Mouse (Mus musculus) lung, postnatal 0 days (tissue): ENCODE results near the gene Rgs3. TPM values are rescaled to one million over a fixed set of nuclear protein-coding genes. Genes with fewer than 3 reads are reported as not detected.

Experiments used
- ATAC-seq: fragments of 200-750 bp; cut with Nextera tagmentation; 2 replicates; pipeline ENCODE4 v1.8.0; 2017; ENCODE audit warnings: moderate library complexity
- DNase-seq: peaks from one replicate; pipeline ENCODE4 v3.0.0-alpha.2; 2016; ENCODE audit warnings: low spot score
- H3K27ac ChIP-seq: fragments of 300-500 bp; sonication (generic); 2 replicates; pipeline ENCODE4 v1.5.1; 2014; ENCODE audit warnings: antibody characterized with exemption, mild to moderate bottlenecking, low read length, mixed read lengths
- H3K27me3 ChIP-seq: fragments of 300-500 bp; sonication (generic); replicated peaks from 2 replicates; pipeline ENCODE4 v1.6.1; 2014; ENCODE audit warnings: low read length, mixed read lengths; ENCODE audit not compliant: insufficient read depth
- H3K36me3 ChIP-seq: fragments of 300-500 bp; sonication (generic); 2 replicates; pipeline ENCODE4 v1.6.1; 2014; ENCODE audit warnings: low read length, mixed read lengths; ENCODE audit not compliant: insufficient read depth
- H3K4me1 ChIP-seq: fragments of 300-500 bp; sonication (generic); 2 replicates; pipeline ENCODE4 v1.6.1; 2014; ENCODE audit warnings: antibody characterized with exemption, low read depth, low read length, mixed read lengths; ENCODE audit not compliant: insufficient read depth
- H3K4me2 ChIP-seq: fragments of 300-500 bp; sonication (generic); replicated peaks from 2 replicates; pipeline ENCODE4 v1.6.1; 2014; ENCODE audit warnings: low read depth, mild to moderate bottlenecking, low read length, moderate library complexity, mixed read lengths
- H3K4me3 ChIP-seq: fragments of 300-500 bp; sonication (generic); 2 replicates; pipeline ENCODE4 v1.5.1; 2014; ENCODE audit warnings: low read depth, low read length
- H3K9ac ChIP-seq: fragments of 300-500 bp; sonication (generic); replicated peaks from 2 replicates; pipeline ENCODE4 v1.6.1; 2014; ENCODE audit warnings: low read depth, mild to moderate bottlenecking
- H3K9me3 ChIP-seq: fragments of 300-500 bp; sonication (generic); 2 replicates; pipeline ENCODE4 v1.6.1; 2016; ENCODE audit warnings: low read length, mixed read lengths
- CTCF ChIP-seq: IDR thresholded peaks from 2 replicates; pipeline ENCODE4 v1.5.1; 2016; ENCODE audit warnings: antibody characterized with exemption, mild to moderate bottlenecking
- EP300 ChIP-seq: IDR thresholded peaks from 2 replicates; pipeline ENCODE4 v1.6.1; 2016; ENCODE audit warnings: antibody characterized with exemption, mild to moderate bottlenecking, control low read depth
- WGBS: fragments of 180-500 bp; shearing (Covaris S2); extraction: QIAGEN DNeasy Blood & Tissue Kit; methylation state at CpG from one replicate; pipeline ENCODE4 v1.1.7; 2014; 5-methylcytosine and 5-hydroxymethylcytosine counted together
- polyA plus RNA-seq: library from polyadenylated mRNA; unstranded; fragments of >200 nt; fragmentation: Nextera tagmentation; extraction: Ambion mirVana; gene quantifications from 2 replicates; pipeline ENCODE4 v1.2.1, GENCODE M21; 2015

The Rgs3 gene
- polyA plus RNA-seq, 1 experiment from 2014 or later: 63.7 TPM

GRCm38 (mm10) chr4:62560963-62561629, 1.4 kb downstream of the Rgs3 start:
- TF ChIP-seq EP300 (no peak), CTCF (peak; percentile 87)
- H3K4me2 ChIP-seq: no peak overlapping the region
- H3K9ac ChIP-seq: no peak overlapping the region
- DNase-seq (peak; percentile 91), ATAC-seq (peak; percentile 65)
- H3K27me3 ChIP-seq: no peaks in the 10 kb centered on the region
- 23% methylated on average over 4 of the region's 4 CpGs for WGBS
- H3K4me3 ChIP-seq: no peak overlapping the region
- no peaks in the 10 kb centered on the region for H3K36me3 ChIP-seq
- H3K9me3 ChIP-seq: no peaks in the 10 kb centered on the region
- no peaks in the 10 kb centered on the region for H3K4me1 ChIP-seq
- no peak overlapping the region for H3K27ac ChIP-seq

GRCm38 (mm10) chr4:62561630-62562001, 2.0 kb downstream of the Rgs3 start:
- ATAC-seq: no peak
- WGBS: 48% methylated on average over 3 of the region's 3 CpGs
- Histone ChIP-seq H3K4me2 (no peak overlapping the region), H3K9ac (no peak overlapping the region), H3K9me3 (no peaks in the 10 kb centered on the region), H3K4me3 (no peak overlapping the region), H3K36me3 (no peaks in the 10 kb centered on the region), H3K4me1 (no peaks in the 10 kb centered on the region), H3K27me3 (no peaks in the 10 kb centered on the region), H3K27ac (no peak overlapping the region)
- TF ChIP-seq EP300 (no peak), CTCF (no peak)
- DNase-seq: no peak

DNA sequence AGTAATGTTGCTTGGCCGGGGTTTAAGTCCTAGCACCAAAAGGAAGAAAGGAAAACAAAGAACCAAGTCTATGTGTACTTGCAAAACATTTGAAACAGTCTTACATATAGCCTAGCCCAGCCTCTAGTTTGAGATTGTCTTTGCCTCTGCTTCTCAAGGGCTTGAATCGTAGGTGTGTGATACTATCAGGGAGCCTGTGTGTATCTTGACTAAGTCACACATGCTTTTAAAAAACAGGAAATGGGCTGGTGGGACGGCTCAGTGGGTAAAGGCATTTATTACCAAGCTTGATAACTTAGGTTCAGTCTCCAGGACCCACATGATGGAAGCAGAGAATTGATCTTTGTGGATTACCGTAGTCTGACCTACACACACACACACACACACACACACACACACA, 2.4 kb downstream of the Rgs3 start:
- Histone ChIP-seq H3K9me3 (no peaks in the 10 kb centered on the region), H3K9ac (no peak overlapping the region), H3K4me3 (no peak overlapping the region), H3K27ac (no peak overlapping the region), H3K27me3 (no peaks in the 10 kb centered on the region), H3K36me3 (no peaks in the 10 kb centered on the region), H3K4me2 (no peak overlapping the region), H3K4me1 (no peaks in the 10 kb centered on the region)
- DNase-seq: no peak
- 45% methylated on average over 4 of the region's 4 CpGs for WGBS
- TF ChIP-seq EP300: no peak
- TF ChIP-seq CTCF: no peak
- no peak for ATAC-seq

- Histone ChIP-seq H3K4me3 (no peak overlapping the region), H3K27ac (0 out of 2 replicates have a peak overlapping the region, but pooled peaks have one; percentile 21), H3K27me3 (no peaks in the 10 kb centered on the region), H3K9ac (no peak overlapping the region), H3K9me3 (no peaks in the 10 kb centered on the region), H3K4me1 (no peaks in the 10 kb centered on the region), H3K36me3 (no peaks in the 10 kb centered on the region), H3K4me2 (no peak overlapping the region)
- DNase-seq (peak; percentile 70), ATAC-seq (peak; percentile 72)
- TF ChIP-seq EP300 (peak; percentile 79), CTCF (peak; percentile 11; the same call in 1 of the 2 replicates)
- 51% methylated on average over 4 of the region's 4 CpGs for WGBS
Measured at GRCm38 (mm10) chr4:62566530-62566929, 6.9 kb downstream of the Rgs3 start.

DNA sequence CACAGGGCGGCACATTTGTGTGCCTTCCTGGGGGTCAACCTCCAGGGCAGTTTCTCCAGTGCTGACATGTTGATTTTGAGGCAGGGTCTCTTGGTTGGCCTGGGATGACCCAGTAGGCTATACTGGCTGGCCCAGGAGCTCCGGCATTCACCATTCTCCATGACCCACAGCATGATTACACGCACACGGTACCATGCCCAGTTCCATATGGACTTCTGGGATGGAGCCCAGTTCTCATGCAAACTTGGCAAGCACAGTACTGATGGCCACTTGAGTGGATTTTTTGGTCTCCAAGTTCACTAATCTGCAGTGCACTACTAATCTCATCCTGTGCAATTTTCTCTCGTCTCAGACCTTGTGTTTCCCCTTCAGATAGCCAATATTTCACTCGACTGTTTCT, 8.0 kb downstream of the Rgs3 start:
- ATAC-seq: no peak
- Histone ChIP-seq H3K27ac (no peak overlapping the region), H3K36me3 (no peaks in the 10 kb centered on the region), H3K4me1 (no peaks in the 10 kb centered on the region), H3K9ac (no peak overlapping the region), H3K4me2 (no peak overlapping the region), H3K27me3 (no peaks in the 10 kb centered on the region), H3K4me3 (no peak overlapping the region), H3K9me3 (no peaks in the 10 kb centered on the region)
- DNase-seq: no peak
- 67% methylated on average over 6 of the region's 6 CpGs for WGBS
- TF ChIP-seq CTCF (no peak), EP300 (no peak)

DNA sequence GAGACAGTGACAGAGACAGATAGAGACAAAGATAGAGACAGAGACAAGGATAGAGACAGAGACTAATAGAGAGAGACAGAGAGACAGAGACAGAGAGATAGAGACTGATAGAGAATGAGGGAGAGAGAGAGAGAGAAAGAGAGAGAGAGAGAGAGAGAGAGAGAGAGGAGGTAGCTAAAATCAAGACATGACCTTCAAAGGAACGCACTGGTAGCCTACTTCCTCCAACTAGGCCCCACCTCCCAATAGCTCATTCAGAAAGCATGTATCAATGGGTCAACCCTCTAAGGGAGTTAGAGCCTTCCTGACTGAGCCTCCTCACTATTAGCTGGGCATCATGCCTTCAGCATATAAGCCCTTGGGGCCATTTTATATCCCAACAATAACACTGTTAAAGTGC, 8.7 kb downstream of the Rgs3 start:
- DNase-seq (no peak), ATAC-seq (no peak)
- Histone ChIP-seq H3K27me3 (no peaks in the 10 kb centered on the region), H3K4me2 (no peak overlapping the region), H3K27ac (no peak overlapping the region), H3K9me3 (no peaks in the 10 kb centered on the region), H3K36me3 (no peaks in the 10 kb centered on the region), H3K9ac (no peak overlapping the region), H3K4me1 (no peaks in the 10 kb centered on the region), H3K4me3 (no peak overlapping the region)
- WGBS: 62% methylated on average over 1 of the region's 1 CpGs
- TF ChIP-seq EP300: no peak
- TF ChIP-seq CTCF: no peak
